Mouse (Mus musculus): ENCODE data around the gene Car10. TPM values are rescaled to one million over a fixed set of nuclear protein-coding genes. Genes with fewer than 3 reads are reported as not detected.

The Car10 gene
- total and polyA plus RNA-seq, 3 experiments, result not detected

DNA sequence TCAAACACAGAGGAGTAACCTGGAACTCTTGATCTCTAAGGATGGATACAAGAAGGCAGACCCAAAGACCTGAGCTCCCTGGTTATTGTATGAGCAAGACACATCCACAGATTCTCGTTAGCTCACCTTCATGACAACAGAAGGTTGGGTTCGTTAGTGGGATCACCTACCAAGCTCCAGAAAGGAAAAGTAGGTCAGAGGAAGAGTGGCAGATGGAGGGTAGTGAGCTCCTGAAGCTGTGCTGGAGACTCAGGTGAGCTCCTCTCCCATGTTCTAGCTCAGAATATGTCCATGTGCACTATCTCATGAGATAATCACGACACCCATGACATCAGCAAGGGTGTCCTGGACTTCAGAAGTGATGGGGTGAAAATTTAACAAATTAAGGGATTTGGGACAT, 57.1 kb downstream of the Car10 start:
- Histone ChIP-seq H3K4me1 (ENCODE audit: control insufficient read depth in 1 of 2, insufficient read depth in 2 of 2, low read length in 2 of 2) (no peaks in the 10 kb centered on the region), H3K4me3 (ENCODE audit: control insufficient read depth in 1 of 2, insufficient read depth in 1 of 2, low read depth in 2 of 2, low read length in 2 of 2) (no peak overlapping the region), H3K27ac (ENCODE audit: control insufficient read depth, low read depth, low read length) (no peak overlapping the region), H3K27me3 (ENCODE audit: control insufficient read depth in 1 of 2, insufficient read depth in 2 of 2, low read length in 2 of 2) (no peaks in the 10 kb centered on the region), H3K36me3 (ENCODE audit: control insufficient read depth in 1 of 2, insufficient read depth in 2 of 2, low read length in 2 of 2) (no peaks in the 10 kb centered on the region), H3K79me2 (ENCODE audit: control insufficient read depth, insufficient read depth, low read length, poor library complexity) (no peaks in the 10 kb centered on the region), H3K9ac (ENCODE audit: control insufficient read depth, low read depth, low read length, poor library complexity, severe bottlenecking) (no peak overlapping the region), H3K9me3 (replicated peaks; ENCODE audit: insufficient read depth, low read length) (no peaks in the 10 kb centered on the region)
- DNase-seq (ENCODE audit: low read depth, low spot score), result no peak
- TF ChIP-seq UBTF (IDR thresholded peaks at IDR 0.05; ENCODE audit: borderline replicate concordance, insufficient read depth, low read depth, low read length) (no peak), NRF1 (IDR thresholded peaks at IDR 0.05; ENCODE audit: insufficient read depth, low read depth, low read length, poor library complexity, severe bottlenecking) (no peak), ZKSCAN1 (IDR thresholded peaks at IDR 0.05; ENCODE audit: low read depth, low read length) (no peak), TBP (IDR thresholded peaks at IDR 0.05; ENCODE audit: low read depth, low read length) (no peak), POLR2A (IDR thresholded peaks at IDR 0.05; ENCODE audit: control insufficient read depth in 1 of 2, insufficient read depth in 1 of 2, low read depth in 1 of 2, low read length in 2 of 2, poor library complexity in 1 of 2) (no peak), GATA1 (IDR thresholded peaks at IDR 0.05; ENCODE audit: low read depth, low read length) (no peak), GABPA (IDR thresholded peaks at IDR 0.05; ENCODE audit: low read depth, low read length) (no peak), CHD2 (IDR thresholded peaks at IDR 0.05; ENCODE audit: low read length) (no peak), ELF1 (IDR thresholded peaks at IDR 0.05; ENCODE audit: low read depth, low read length) (no peak), ZC3H11A (IDR thresholded peaks at IDR 0.05; ENCODE audit: low read depth, low read length) (no peak), CHD1 (IDR thresholded peaks at IDR 0.05; ENCODE audit: low read depth, low read length) (no peak), RCOR1 (IDR thresholded peaks at IDR 0.05; ENCODE audit: low read depth, low read length) (no peak), MXI1 (IDR thresholded peaks at IDR 0.05; ENCODE audit: low read depth, low read length) (no peak), E2F4 (IDR thresholded peaks at IDR 0.05; ENCODE audit: borderline replicate concordance, low read depth, low read length) (no peak), USF2 (IDR thresholded peaks at IDR 0.05; ENCODE audit: borderline replicate concordance in 1 of 2, insufficient read depth in 1 of 2, low read depth in 1 of 2, low read length in 2 of 2) (no peak), JUND (IDR thresholded peaks at IDR 0.05; ENCODE audit: low read depth, low read length) (no peak), MEF2A (IDR thresholded peaks at IDR 0.05; ENCODE audit: extremely low read depth, insufficient replicate concordance, low read depth, low read length, poor library complexity, severe bottlenecking) (no peak), SMC3 (IDR thresholded peaks at IDR 0.05; ENCODE audit: low read depth, low read length) (no peak)

DNA sequence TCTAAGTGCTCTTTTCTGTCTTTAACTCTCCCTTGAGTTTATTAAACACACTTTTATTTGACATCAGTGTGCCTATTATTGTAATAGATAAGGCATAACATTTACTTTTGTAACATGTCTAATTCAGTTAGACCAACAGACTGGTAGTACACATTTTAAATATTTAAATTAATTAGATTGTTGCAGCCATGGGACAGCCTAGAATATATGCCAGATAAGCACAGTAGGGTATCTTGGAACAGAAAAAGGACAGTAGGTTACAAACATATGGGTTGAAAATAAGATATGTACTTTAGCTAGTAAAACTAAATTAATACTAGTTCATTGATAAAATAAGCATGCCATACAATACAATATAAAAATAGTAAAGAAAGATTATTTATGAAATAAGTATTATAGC, 74.6 kb downstream of the Car10 start:
- no peaks in the 10 kb centered on the region for H3K9me3 ChIP-seq (replicated peaks; ENCODE audit: insufficient read depth, low read length)
- no peak overlapping the region for H3K27ac ChIP-seq (ENCODE audit: control insufficient read depth, low read depth, low read length)
- no peak for DNase-seq (ENCODE audit: low read depth, low spot score)
- H3K4me1 ChIP-seq (ENCODE audit: control insufficient read depth in 1 of 2, insufficient read depth in 2 of 2, low read length in 2 of 2), result no peaks in the 10 kb centered on the region
- TF ChIP-seq USF1 (IDR thresholded peaks at IDR 0.05; ENCODE audit: low read depth, low read length), result no peak
- TF ChIP-seq NRF1 (IDR thresholded peaks at IDR 0.05; ENCODE audit: insufficient read depth, low read depth, low read length, poor library complexity, severe bottlenecking), result no peak
- no peak for TF ChIP-seq RAD21 (IDR thresholded peaks at IDR 0.05; ENCODE audit: low read depth, low read length)
- TF ChIP-seq E2F4 (IDR thresholded peaks at IDR 0.05; ENCODE audit: borderline replicate concordance, low read depth, low read length), result no peak
- TF ChIP-seq NELFE (IDR thresholded peaks at IDR 0.05; ENCODE audit: low read depth, low read length), result no peak
- no peak for TF ChIP-seq CTCF (IDR thresholded peaks at IDR 0.05 in 2 of 3, conservative IDR thresholded peaks at IDR 0.05 in 1 of 3; ENCODE audit: control insufficient read depth in 1 of 3, insufficient read depth in 1 of 3, low read depth in 2 of 3, low read length in 3 of 3, poor library complexity in 1 of 3, severe bottlenecking in 1 of 3)
- TF ChIP-seq MAFK (IDR thresholded peaks at IDR 0.05; ENCODE audit: borderline replicate concordance, low read depth, low read length), result no peak
- no peak for TF ChIP-seq JUND (IDR thresholded peaks at IDR 0.05; ENCODE audit: low read depth, low read length)
- TF ChIP-seq MYC (IDR thresholded peaks at IDR 0.05; ENCODE audit: low read depth, low read length), result no peak
- TF ChIP-seq SIN3A (IDR thresholded peaks at IDR 0.05; ENCODE audit: low read length), result no peak
- TF ChIP-seq POLR2AphosphoS5 (IDR thresholded peaks at IDR 0.05; ENCODE audit: borderline replicate concordance, low read depth, low read length), result no peak
- no peak for TF ChIP-seq POLR2AphosphoS2 (IDR thresholded peaks at IDR 0.05; ENCODE audit: low read length)
- no peak for TF ChIP-seq GATA1 (IDR thresholded peaks at IDR 0.05; ENCODE audit: low read depth, low read length)
- TF ChIP-seq USF2 (IDR thresholded peaks at IDR 0.05; ENCODE audit: borderline replicate concordance in 1 of 2, insufficient read depth in 1 of 2, low read depth in 1 of 2, low read length in 2 of 2), result no peak
- TF ChIP-seq TCF12 (IDR thresholded peaks at IDR 0.05; ENCODE audit: low read depth, low read length), result no peak
- no peak for TF ChIP-seq MXI1 (IDR thresholded peaks at IDR 0.05; ENCODE audit: low read depth, low read length)
- H3K9ac ChIP-seq (ENCODE audit: control insufficient read depth, low read depth, low read length, poor library complexity, severe bottlenecking), result no peak overlapping the region
- H3K27me3 ChIP-seq (ENCODE audit: control insufficient read depth in 1 of 2, insufficient read depth in 2 of 2, low read length in 2 of 2), result no peaks in the 10 kb centered on the region
- no peaks in the 10 kb centered on the region for H3K36me3 ChIP-seq (ENCODE audit: control insufficient read depth in 1 of 2, insufficient read depth in 2 of 2, low read length in 2 of 2)
- no peak overlapping the region for H3K4me3 ChIP-seq (ENCODE audit: control insufficient read depth in 1 of 2, insufficient read depth in 1 of 2, low read depth in 2 of 2, low read length in 2 of 2)
- no peaks in the 10 kb centered on the region for H3K79me2 ChIP-seq (ENCODE audit: control insufficient read depth, insufficient read depth, low read length, poor library complexity)

Measured in MEL (cell line).